Mouse (Mus musculus) layer of hippocampus, adult 2 months (tissue): ENCODE measurements around the gene Snn. TPM values are rescaled to one million over a fixed set of nuclear protein-coding genes. Genes with fewer than 3 reads are reported as not detected.

Experiments used
- DNase-seq, 2 experiments: peaks; one replicate each; pipeline ENCODE4 v3.0.0; 2022; ENCODE audit warnings: low spot score in 2 of 2
- H3K27ac ChIP-seq: fragments of 200-600 bp; 2 replicates; pipeline ENCODE4 v1.8.1; 2022
- H3K4me3 ChIP-seq: fragments of 200-600 bp; 2 replicates; pipeline ENCODE4 v1.8.1; 2022; ENCODE audit warnings: mild to moderate bottlenecking
- CTCF ChIP-seq: fragments of 200-600 bp; conservative IDR thresholded peaks from 2 replicates; pipeline ENCODE4 v1.8.1; 2022; ENCODE audit warnings: antibody characterized with exemption, mild to moderate bottlenecking, moderate library complexity
- total RNA-seq, 2 experiments: library from RNA; stranded (reverse); gene quantifications; 2 replicates each; pipeline ENCODE4 v1.2.3; 2021

Snn gene
- total RNA-seq, 2 experiments from 2014 or later = 171 TPM

- Histone ChIP-seq H3K27ac (no peak overlapping the region), H3K4me3 (no peak overlapping the region)
- TF ChIP-seq CTCF = peak; percentile 88
- DNase-seq = peak in 1 of 2 experiments; percentile 28
Observed at GRCm38 (mm10) chr16:11109198-11109740, 48.5 kb downstream of the Snn start.

- no peak for TF ChIP-seq CTCF
- H3K27ac ChIP-seq = no peak overlapping the region
- DNase-seq = no peak
- H3K4me3 ChIP-seq = no peak overlapping the region
Observed at GRCm38 (mm10) chr16:11122625-11123024, 61.9 kb downstream of the Snn start.

GRCm38 (mm10) chr16:11124110-11124509, 63.4 kb downstream of the Snn start:
- no peak for TF ChIP-seq CTCF
- Histone ChIP-seq H3K4me3 (no peak overlapping the region), H3K27ac (no peak overlapping the region)
- DNase-seq = no peak

Other genes starting within 250 kb of the Snn start
- gene Gm11172, start 248.0 kb upstream of the Snn start, total RNA-seq = not detected
- gene Rmi2, start 225.9 kb upstream of the Snn start, total RNA-seq = under 1 TPM; 0.15 to 0.22 TPM
- 10 to 100 TPM; 14.1 to 14.5 TPM for gene Litaf, start 5.2 kb downstream of the Snn start, total RNA-seq
- 10 to 100 TPM; 30.5 to 31.5 TPM for gene Txndc11, start 73.7 kb downstream of the Snn start, total RNA-seq
- gene Zc3h7a, start 115.4 kb downstream of the Snn start, total RNA-seq = 10 to 100 TPM; 74.5 to 96.1 TPM
- 10 to 100 TPM; 54.1 to 58.0 TPM for gene Rsl1d1, start 142.4 kb downstream of the Snn start, total RNA-seq
- gene Gspt1, start 193.4 kb downstream of the Snn start, total RNA-seq = 10 to 100 TPM; 85.1 to 86.5 TPM